Mouse (Mus musculus): Measurements from ENCODE around the gene Alg12. TPM values are rescaled to one million over a fixed set of nuclear protein-coding genes. Genes with fewer than 3 reads are reported as not detected.
A peak's percentile ranks its signal among the peaks of the same experiment; 100 is the strongest.

Alg12 gene
- polyA plus RNA-seq, 1 experiment: 13.2 TPM

- Histone ChIP-seq H3K27ac (ENCODE audit: insufficient read depth, low read length) (no peak overlapping the region), H3K9ac (ENCODE audit: low read depth, poor library complexity, severe bottlenecking) (no peak overlapping the region), H3K27me3 (ENCODE audit: control insufficient read depth, insufficient read depth, low read length, poor library complexity, severe bottlenecking) (no peaks in the 10 kb centered on the region), H3K9me3 (replicated peaks; ENCODE audit: control insufficient read depth, insufficient read depth, low read length, poor library complexity, severe bottlenecking) (no peaks in the 10 kb centered on the region), H3K36me3 (ENCODE audit: control insufficient read depth, insufficient read depth, low read length, poor library complexity, severe bottlenecking) (peaks cover 4% of the 10 kb centered on the region; the same call in 1 of the 2 replicates), H3K4me3 (ENCODE audit: low read depth, low read length) (no peak overlapping the region), H3K4me1 (ENCODE audit: control insufficient read depth, insufficient read depth, low read length) (peaks cover 2% of the 10 kb centered on the region)
- TF ChIP-seq POLR2A (IDR thresholded peaks at IDR 0.05; ENCODE audit: insufficient read depth, low read length) (no peak), EP300 (IDR thresholded peaks at IDR 0.05; ENCODE audit: insufficient read depth, low read depth, low read length) (no peak), CTCF (IDR thresholded peaks at IDR 0.05; ENCODE audit: low read depth, low read length) (no peak)
Observed at GRCm38 (mm10) chr15:88829791-88830440, 10.8 kb upstream of the Alg12 start.

- no peaks in the 10 kb centered on the region for H3K9me3 ChIP-seq (replicated peaks; ENCODE audit: control insufficient read depth, insufficient read depth, low read length, poor library complexity, severe bottlenecking)
- peak; percentile 95 for TF ChIP-seq CTCF (IDR thresholded peaks at IDR 0.05; ENCODE audit: low read depth, low read length)
- no peak for TF ChIP-seq POLR2A (IDR thresholded peaks at IDR 0.05; ENCODE audit: insufficient read depth, low read length)
- TF ChIP-seq EP300 (IDR thresholded peaks at IDR 0.05; ENCODE audit: insufficient read depth, low read depth, low read length): no peak
- peaks cover 2% of the 10 kb centered on the region for H3K4me1 ChIP-seq (ENCODE audit: control insufficient read depth, insufficient read depth, low read length)
- H3K36me3 ChIP-seq (ENCODE audit: control insufficient read depth, insufficient read depth, low read length, poor library complexity, severe bottlenecking): peaks cover 4% of the 10 kb centered on the region; the same call in 1 of the 2 replicates
- no peaks in the 10 kb centered on the region for H3K27me3 ChIP-seq (ENCODE audit: control insufficient read depth, insufficient read depth, low read length, poor library complexity, severe bottlenecking)
- H3K9ac ChIP-seq (ENCODE audit: low read depth, poor library complexity, severe bottlenecking): no peak overlapping the region
- H3K27ac ChIP-seq (ENCODE audit: insufficient read depth, low read length): no peak overlapping the region
- no peak overlapping the region for H3K4me3 ChIP-seq (ENCODE audit: low read depth, low read length)
Observed at GRCm38 (mm10) chr15:88828800-88829705, 9.9 kb upstream of the Alg12 start.

- Histone ChIP-seq H3K4me3 (ENCODE audit: low read depth, low read length) (no peak overlapping the region), H3K4me1 (ENCODE audit: control insufficient read depth, insufficient read depth, low read length) (peaks cover 2% of the 10 kb centered on the region), H3K27ac (ENCODE audit: insufficient read depth, low read length) (no peak overlapping the region), H3K9me3 (replicated peaks; ENCODE audit: control insufficient read depth, insufficient read depth, low read length, poor library complexity, severe bottlenecking) (no peaks in the 10 kb centered on the region), H3K27me3 (ENCODE audit: control insufficient read depth, insufficient read depth, low read length, poor library complexity, severe bottlenecking) (no peaks in the 10 kb centered on the region), H3K9ac (ENCODE audit: low read depth, poor library complexity, severe bottlenecking) (no peak overlapping the region), H3K36me3 (ENCODE audit: control insufficient read depth, insufficient read depth, low read length, poor library complexity, severe bottlenecking) (peaks cover 4% of the 10 kb centered on the region; the same call in 1 of the 2 replicates)
- TF ChIP-seq EP300 (IDR thresholded peaks at IDR 0.05; ENCODE audit: insufficient read depth, low read depth, low read length) (peak; percentile 38; the same call in 1 of the 2 replicates), CTCF (IDR thresholded peaks at IDR 0.05; ENCODE audit: low read depth, low read length) (peak; percentile 79), POLR2A (IDR thresholded peaks at IDR 0.05; ENCODE audit: insufficient read depth, low read length) (no peak)
Observed at GRCm38 (mm10) chr15:88827991-88828799, 9.1 kb upstream of the Alg12 start.

- Histone ChIP-seq H3K27ac (ENCODE audit: insufficient read depth, low read length) (no peak overlapping the region), H3K4me1 (ENCODE audit: control insufficient read depth, insufficient read depth, low read length) (no peaks in the 10 kb centered on the region), H3K27me3 (ENCODE audit: control insufficient read depth, insufficient read depth, low read length, poor library complexity, severe bottlenecking) (no peaks in the 10 kb centered on the region), H3K4me3 (ENCODE audit: low read depth, low read length) (no peak overlapping the region), H3K9me3 (replicated peaks; ENCODE audit: control insufficient read depth, insufficient read depth, low read length, poor library complexity, severe bottlenecking) (no peaks in the 10 kb centered on the region), H3K36me3 (ENCODE audit: control insufficient read depth, insufficient read depth, low read length, poor library complexity, severe bottlenecking) (peaks cover 4% of the 10 kb centered on the region; the same call in 1 of the 2 replicates), H3K9ac (ENCODE audit: low read depth, poor library complexity, severe bottlenecking) (no peak overlapping the region)
- TF ChIP-seq CTCF (IDR thresholded peaks at IDR 0.05; ENCODE audit: low read depth, low read length): no peak
- TF ChIP-seq EP300 (IDR thresholded peaks at IDR 0.05; ENCODE audit: insufficient read depth, low read depth, low read length): no peak
- TF ChIP-seq POLR2A (IDR thresholded peaks at IDR 0.05; ENCODE audit: insufficient read depth, low read length): no peak
Observed at GRCm38 (mm10) chr15:88827466-88827865, 8.3 kb upstream of the Alg12 start.

- Histone ChIP-seq H3K36me3 (ENCODE audit: control insufficient read depth, insufficient read depth, low read length, poor library complexity, severe bottlenecking) (peaks cover 4% of the 10 kb centered on the region; the same call in 1 of the 2 replicates), H3K9ac (ENCODE audit: low read depth, poor library complexity, severe bottlenecking) (no peak overlapping the region), H3K27me3 (ENCODE audit: control insufficient read depth, insufficient read depth, low read length, poor library complexity, severe bottlenecking) (no peaks in the 10 kb centered on the region), H3K4me1 (ENCODE audit: control insufficient read depth, insufficient read depth, low read length) (no peaks in the 10 kb centered on the region), H3K27ac (ENCODE audit: insufficient read depth, low read length) (no peak overlapping the region), H3K4me3 (ENCODE audit: low read depth, low read length) (no peak overlapping the region), H3K9me3 (replicated peaks; ENCODE audit: control insufficient read depth, insufficient read depth, low read length, poor library complexity, severe bottlenecking) (no peaks in the 10 kb centered on the region)
- TF ChIP-seq POLR2A (IDR thresholded peaks at IDR 0.05; ENCODE audit: insufficient read depth, low read length): no peak
- no peak for TF ChIP-seq CTCF (IDR thresholded peaks at IDR 0.05; ENCODE audit: low read depth, low read length)
- no peak for TF ChIP-seq EP300 (IDR thresholded peaks at IDR 0.05; ENCODE audit: insufficient read depth, low read depth, low read length)
Observed at GRCm38 (mm10) chr15:88823376-88823775, 4.3 kb upstream of the Alg12 start.

Data from ES-Bruce4 (cell line).